Mouse (Mus musculus) frontal cortex, postnatal 14 days (tissue): ENCODE measurements around the gene Pclaf.

Source experiments
- DNase-seq, 2 experiments: peaks; one replicate each; pipeline ENCODE4 v3.0.0; 2022; ENCODE audit warnings: low spot score in 2 of 2

Pclaf gene

GRCm38 (mm10) chr9:65890143-65890628 is at the start of gene Pclaf:
Gene Pclaf, plus strand, starts transcription at chr9:65890237.
- peak; percentile 34 to 48 for DNase-seq

- DNase-seq = peak in 1 of 2 experiments; percentile 10
Observed at GRCm38 (mm10) chr9:65844421-65845165, 45.4 kb upstream of the Pclaf start.

GRCm38 (mm10) chr9:65848154-65848553 is 41.9 kb upstream of the Pclaf start:
- no peak for DNase-seq

DNA sequence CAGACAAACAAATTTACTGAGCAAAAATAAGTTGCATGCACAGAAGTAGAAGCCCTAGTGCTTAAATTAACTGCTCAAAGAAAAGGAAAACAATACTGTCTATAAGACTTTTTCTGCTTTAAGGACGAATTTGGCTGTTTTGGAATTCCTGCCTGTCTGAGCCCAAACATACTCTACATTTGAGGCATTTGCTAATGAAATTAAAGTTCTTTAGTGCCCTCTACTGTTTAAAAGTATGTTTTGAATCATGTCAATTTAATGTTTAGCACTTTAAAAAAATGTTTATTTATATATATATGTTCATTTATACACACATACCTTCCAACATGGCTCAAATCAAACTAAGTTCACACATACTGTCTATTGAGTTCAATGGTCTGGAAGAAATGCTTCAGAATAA is 39.8 kb upstream of the Pclaf start:
- DNase-seq = no peak

DNA sequence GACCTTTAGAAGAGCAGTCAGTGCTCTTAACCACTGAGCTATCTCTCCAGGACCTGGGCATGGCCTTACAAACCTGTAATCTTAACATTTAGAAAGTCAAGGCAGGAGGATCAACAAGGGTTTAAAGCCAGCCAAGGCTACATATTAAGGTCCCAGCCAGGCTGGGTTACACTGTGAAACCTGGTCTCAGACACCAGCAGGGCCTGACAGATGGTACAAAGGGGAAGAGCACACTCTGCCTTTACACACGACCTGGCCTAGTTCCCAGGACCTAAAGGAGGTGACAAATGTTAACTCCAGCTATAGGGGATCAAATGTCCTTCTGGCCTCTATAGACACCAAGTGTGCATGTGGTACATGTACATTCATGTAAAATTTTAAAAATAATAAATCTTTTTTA is 30.4 kb upstream of the Pclaf start:
- no peak for DNase-seq

- DNase-seq = peak; percentile 76 to 86
Observed at GRCm38 (mm10) chr9:65884564-65885315, 5.3 kb upstream of the Pclaf start.

GRCm38 (mm10) chr9:65891126-65891525 is 1.1 kb downstream of the Pclaf start:
- DNase-seq = no peak

DNA sequence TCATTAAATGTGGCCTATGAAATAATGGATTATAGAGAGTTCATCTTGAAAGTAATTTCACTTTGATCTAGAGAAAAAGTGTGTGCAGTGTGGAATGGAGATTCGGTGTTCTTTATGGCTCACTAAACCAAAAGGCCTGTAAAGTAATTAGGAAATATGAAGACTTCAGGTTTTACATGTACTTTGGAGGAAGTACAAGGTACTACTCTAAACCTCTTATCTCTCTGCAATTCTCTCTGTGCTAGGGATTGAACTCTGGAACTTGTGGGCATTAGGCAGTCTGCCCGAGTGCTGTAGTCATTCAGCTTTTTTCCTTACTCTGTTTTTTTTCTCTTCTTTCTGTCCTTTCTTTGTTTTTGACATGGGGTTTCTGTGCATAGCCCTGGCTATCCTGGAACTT is 6.9 kb downstream of the Pclaf start:
- DNase-seq = no peak

- no peak for DNase-seq
Observed at GRCm38 (mm10) chr9:65902879-65903278, 12.8 kb downstream of the Pclaf start.

DNA sequence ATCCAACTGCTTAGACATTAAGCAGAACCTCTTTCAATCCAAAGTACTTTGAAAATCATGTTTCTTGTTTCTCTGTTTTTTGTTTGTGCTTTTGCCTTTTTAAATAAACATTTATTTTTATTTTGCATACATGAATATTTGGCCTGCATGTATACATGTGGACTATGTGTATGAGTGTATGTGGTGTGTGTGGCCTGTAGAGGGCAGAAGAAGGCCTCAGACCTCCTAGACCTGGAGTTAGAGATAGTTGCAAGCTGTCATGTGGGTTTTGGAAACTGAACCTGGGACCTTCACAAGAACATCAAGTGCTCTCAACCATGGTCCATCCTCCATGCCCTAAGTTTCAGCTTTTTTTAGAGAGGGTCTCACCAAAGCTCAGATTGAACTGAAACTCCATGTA is 13.4 kb downstream of the Pclaf start:
- no peak for DNase-seq

- peak; percentile 91 to 96 for DNase-seq
Observed at GRCm38 (mm10) chr9:65908394-65909300, 18.6 kb downstream of the Pclaf start, which contains the start of the genes Trip4 and Csnk1g1. Gene Trip4, minus strand, starts transcription at chr9:65908794. Gene Csnk1g1, plus strand, starts transcription at chr9:65908924.

DNA sequence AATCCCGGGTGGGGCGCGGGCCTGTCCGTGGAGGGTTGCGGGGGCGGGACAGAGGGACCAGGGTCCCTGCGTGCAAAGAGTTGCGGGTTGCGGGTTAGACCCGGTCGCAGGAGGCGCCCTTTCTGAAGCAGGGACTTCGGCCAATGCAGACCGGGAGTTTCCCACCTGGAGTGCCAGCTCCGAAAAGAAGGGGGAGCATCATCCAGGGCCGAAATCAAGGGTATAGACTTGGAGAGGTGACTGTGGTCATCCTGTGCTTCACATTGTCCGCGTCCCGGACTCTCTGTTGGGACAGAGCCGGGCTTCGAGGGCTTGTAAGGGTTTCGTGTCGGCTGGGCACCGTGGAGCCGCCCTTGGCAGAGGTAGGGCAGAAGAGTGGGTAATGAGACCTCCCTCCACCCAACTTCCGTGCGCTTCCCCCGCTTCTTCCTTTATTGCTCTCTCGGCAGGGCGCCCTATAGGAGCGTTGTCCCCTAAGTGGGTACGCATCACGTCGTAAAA is 19.3 kb downstream of the Pclaf start:
- peak; percentile 40 to 44 for DNase-seq

GRCm38 (mm10) chr9:65909837-65910236 is 19.8 kb downstream of the Pclaf start:
- DNase-seq = no peak

- no peak for DNase-seq
Observed at GRCm38 (mm10) chr9:65913976-65914375, 23.9 kb downstream of the Pclaf start.

DNA sequence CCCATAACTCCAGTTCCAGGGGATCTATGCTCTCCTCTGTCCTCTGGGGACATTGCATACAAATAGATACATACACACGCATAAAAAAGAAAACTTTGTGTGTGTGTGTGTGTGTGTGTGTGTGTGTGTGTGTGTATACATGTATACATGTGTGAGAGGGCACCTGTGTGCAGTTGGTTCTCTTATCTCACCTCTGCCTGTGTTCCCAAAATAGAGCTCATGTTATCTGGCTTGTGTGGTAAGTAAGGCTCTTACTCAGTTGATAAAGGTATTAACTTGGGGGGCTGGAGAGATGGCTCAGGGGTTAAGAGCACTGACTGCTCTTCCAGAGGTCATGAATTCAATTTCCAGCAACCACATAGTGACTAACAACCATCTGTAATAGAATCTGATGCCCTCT is 27.0 kb downstream of the Pclaf start:
- no peak for DNase-seq

GRCm38 (mm10) chr9:65928456-65928855 is 38.4 kb downstream of the Pclaf start:
- no peak for DNase-seq

DNA sequence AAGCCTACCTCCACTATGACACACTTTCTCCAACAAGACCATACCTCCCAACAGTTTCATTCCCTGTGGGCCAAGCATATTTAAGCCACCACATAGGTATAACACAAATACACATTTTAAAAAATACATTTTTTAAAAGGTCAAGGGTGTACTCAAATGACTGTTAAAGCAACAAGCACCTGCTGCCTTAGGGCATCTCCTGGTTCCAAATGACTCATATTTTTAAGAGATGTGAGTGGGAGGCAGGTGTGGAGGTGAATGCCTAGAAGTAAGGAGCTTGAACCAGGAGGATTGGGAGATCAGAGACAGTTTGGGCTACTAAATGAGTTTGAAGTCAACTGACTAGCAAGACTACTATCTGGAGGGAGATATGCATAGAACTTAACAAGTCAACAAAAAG is 39.8 kb downstream of the Pclaf start:
- no peak for DNase-seq

DNA sequence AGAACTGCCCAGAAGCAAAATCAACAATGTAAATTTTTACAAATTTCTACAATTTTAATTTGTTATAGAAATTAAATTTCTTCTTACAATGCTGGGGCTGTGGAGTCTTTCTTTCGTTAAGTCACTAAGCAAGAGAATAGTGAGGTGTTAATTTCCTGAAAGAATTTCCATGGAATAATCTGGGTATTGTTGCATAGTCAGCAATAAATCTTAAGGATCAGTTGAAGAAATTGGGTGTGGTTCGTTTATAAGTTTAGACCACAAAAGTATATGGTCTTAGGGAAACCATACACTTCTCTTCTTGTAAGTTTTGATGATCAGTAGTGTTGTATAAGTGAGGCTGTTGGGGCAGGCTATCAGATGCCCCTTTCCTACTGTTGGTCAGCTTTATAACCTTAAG is 47.5 kb downstream of the Pclaf start:
- DNase-seq = no peak

GRCm38 (mm10) chr9:65951082-65951587 is 61.1 kb downstream of the Pclaf start:
- DNase-seq = no peak
